Mouse (Mus musculus) mesoderm, embryonic 11.5 days (tissue): ENCODE measurements at regions not wholly inside any gene's neighbourhood (a gene's known extent, or its start where the extent isn't known, plus 50 kb on each side); places are given as distances from the start of the nearest gene placed in this dataset.

Experiments
- DNase-seq: peaks from one replicate; pipeline ENCODE4 v3.0.0-alpha.2; 2012; ENCODE audit warnings: low read depth, low spot score

DNA sequence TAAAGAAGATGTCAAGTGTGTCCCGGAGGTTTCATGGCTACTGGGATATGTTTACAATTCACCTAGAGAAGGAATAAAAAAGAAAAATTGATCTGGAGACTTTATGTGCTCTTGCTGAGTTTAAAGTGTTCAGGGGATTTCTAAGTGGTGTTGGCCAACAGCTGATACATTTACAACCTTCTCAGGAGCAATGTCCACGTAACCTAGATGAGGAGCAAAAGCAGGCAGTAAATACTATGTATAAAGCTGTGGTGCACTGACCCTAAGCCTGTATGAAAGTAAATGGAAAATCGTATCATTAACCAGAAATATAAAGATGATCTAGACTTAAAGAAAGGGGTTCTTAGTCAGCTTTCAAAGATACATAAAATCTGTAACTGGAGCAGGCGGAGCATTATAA, 124.3 kb upstream of the Cblb start:
- no peak for DNase-seq

DNA sequence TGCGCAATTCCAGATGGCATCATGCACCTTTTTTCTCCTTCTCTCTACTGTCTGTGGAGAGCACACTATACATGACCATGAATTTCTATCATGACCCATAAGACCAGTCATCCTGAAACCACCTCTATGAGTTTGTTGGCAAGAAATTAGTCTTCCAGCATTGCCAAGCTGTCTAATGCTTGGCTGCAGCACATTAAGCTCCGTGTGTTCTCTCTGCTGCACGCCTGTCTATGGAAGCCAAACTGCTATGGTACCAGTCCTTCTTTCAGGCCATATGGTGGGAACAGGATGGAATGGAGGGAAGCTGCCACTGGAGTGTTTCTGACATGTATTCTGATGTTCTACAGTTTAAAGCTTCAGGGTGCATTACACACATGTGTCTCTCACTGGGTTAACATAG, 121.0 kb upstream of the Cblb start:
- DNase-seq: no peak

DNA sequence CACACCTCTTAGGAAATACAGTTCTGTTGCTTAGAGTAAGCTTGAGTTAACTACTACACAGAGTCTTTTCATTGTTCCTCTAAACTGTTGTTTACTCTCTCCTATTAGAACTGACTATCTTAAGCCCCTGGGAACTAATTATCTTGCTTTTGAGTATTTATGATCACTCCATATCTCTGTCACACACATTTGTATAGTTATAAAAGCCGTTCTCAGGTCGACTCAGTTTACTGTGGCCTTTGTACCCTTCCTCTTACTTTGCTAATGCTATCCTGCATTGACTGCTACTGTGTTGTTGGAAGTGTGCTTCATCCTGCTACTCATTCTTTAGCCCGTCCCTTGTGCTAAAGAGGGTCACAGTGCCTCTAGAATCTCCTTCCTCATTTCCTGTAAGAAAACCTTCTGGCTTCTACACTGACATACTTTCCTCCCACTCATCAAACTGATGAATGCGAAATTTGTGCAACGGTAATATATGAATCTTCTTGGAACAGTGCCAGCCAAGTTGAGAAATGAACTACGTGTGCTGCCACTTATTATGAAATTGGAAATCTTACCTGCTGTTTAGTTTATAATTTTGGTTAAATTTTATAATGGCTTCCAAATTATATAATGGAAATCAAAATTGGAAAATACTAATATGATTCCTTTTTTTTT, 119.8 kb upstream of the Cblb start:
- peak; percentile 6 for DNase-seq

- DNase-seq: peak; percentile 28
Observed at GRCm38 (mm10) chr16:51915034-51915928, 115.7 kb upstream of the Cblb start.

DNA sequence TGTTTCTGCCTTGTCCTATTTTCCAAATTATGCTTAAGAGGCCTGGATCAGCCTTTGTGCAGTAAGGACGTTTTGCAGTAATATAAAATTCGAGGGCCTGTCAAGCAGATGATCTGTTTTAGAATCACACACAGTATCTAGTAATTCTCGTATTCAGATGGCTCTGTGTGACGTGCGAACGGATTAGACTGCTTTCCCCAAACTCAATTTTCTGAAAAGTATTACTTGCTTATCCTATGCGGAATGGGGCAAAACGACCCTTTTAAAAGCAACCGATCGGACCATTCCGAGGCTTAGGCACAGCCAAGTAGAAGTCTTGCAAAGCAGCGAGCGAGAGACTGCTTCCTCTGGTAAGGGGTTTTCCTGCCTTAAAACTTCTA, 115.1 kb upstream of the Cblb start:
- DNase-seq: no peak

- no peak for DNase-seq
Observed at GRCm38 (mm10) chr16:51916337-51916736, 114.7 kb upstream of the Cblb start.

DNA sequence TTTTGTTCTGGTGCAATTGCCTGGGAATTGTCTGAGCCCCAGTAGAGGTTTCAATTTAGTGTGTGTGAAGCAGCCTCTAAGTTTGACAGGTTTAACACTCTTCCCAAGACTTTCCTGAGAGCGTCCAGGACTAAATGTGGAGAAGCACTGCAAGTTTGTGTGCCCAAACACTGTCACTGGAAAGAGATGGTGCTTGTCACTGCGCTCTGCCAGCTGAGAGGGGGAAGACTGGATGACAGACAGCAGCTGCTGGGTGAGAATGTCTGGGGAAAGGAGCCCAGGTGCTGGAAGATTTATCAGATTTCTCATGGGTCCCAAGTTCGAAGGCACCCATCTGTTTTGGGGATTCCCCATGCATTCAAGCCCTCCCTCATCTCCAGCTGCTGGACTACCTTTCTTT, 114.2 kb upstream of the Cblb start:
- DNase-seq: peak; percentile 6

DNA sequence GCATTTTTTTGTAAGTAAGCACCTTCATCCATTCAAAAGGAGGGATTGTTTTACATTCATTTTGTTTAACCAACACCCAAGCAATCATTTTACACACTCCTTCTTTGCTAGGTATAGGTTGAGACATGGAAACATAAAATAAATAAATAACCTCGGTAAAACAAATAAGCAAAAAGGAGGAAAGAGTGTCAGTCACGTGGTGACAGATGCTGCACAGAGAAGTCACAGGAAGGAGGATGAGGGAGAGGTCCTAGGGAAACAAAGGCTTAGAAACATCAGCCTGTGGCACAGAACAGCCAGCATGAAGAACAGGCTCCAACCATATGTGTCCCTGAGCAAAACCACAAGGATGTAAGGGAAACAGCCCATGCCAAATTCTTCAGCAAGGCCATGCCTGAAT, 113.5 kb upstream of the Cblb start:
- DNase-seq: no peak

GRCm38 (mm10) chr16:51921025-51921424, 110.0 kb upstream of the Cblb start:
- DNase-seq: no peak

GRCm38 (mm10) chr16:51922589-51922988, 108.4 kb upstream of the Cblb start:
- DNase-seq: peak; percentile 15

GRCm38 (mm10) chr16:51925639-51926038, 105.4 kb upstream of the Cblb start:
- no peak for DNase-seq

GRCm38 (mm10) chr16:51933122-51933521, 97.9 kb upstream of the Cblb start:
- no peak for DNase-seq

- DNase-seq: no peak
Observed at GRCm38 (mm10) chr16:51933965-51934364, 97.1 kb upstream of the Cblb start.

- DNase-seq: no peak
Observed at GRCm38 (mm10) chr16:51937298-51937697, 93.7 kb upstream of the Cblb start.

DNA sequence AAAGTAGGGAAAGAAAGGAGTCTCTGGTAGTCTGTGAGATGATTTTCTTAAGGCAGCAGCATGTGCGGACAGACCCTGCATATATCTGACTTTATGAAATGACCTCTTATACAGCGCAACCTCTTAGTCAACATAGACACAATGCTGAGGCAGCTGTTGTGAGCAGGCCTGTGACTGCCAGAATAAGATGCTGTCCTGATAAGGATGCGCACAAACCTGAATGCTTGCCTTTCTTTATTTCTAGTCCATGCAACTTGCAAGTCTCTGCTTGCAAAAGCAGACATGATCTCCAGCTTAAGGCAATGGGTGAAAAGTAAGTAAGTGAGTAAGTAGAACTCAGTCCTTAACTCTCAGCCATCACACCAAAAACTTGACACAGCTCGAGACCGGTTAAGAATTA, 92.0 kb upstream of the Cblb start:
- DNase-seq: no peak

DNA sequence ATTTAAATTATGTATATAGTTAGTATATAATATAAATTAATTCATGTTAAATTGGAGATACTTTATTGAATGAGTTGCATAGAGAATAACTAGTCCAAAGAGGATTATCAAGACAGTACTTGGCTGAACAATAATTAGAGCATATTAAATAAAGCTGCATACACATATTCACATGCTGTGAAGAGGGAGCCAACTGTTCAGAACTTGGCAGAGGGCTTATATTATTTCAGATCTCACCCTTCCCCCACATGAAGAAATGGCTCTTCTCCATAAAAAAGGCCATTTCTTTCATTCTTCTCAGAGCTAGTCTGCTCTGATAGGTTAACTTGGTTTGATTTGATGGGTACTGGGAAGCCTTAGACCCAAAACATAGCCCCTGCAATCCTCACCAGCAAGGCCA, 90.5 kb upstream of the Cblb start:
- no peak for DNase-seq

DNA sequence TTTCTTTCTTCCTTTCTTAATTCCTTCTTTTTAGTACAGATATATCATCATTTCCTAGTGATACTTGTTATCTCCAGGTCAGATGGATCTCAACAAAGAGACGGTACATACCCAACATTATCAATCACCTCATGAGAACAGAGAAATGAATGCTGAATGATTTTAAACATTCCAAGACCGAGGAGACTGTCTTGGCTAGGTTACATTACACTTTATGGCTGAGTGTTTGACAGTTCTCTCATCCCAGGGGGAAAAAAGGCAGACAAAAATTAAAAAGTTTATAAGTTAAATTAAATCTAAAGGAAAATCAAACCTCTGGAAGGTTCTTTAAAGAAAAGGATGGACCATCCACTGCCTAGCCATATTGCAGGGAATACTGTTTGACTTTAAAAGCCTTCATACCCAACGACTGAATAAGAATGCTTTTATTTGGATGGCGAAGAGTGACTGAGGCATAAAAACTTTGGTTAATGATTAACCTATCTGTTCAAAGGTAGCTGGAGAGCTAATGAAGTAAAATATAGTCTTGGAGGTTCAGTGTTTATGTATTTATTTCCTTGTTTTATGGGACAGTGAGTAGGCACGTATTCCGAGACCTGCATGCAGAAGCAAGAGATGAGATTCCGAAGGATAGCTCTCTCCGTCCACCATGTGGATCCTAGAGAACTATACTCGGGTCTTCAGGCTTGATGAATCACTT, 88.4 kb upstream of the Cblb start:
- no peak for DNase-seq

GRCm38 (mm10) chr16:51967051-51967845, 63.8 kb upstream of the Cblb start:
- no peak for DNase-seq
